Mouse (Mus musculus) ES-E14 (cell line): Measurements from ENCODE around the gene Aplp1. TPM values are rescaled to one million over a fixed set of nuclear protein-coding genes. Genes with fewer than 3 reads are reported as not detected.
A peak's percentile ranks its signal among the peaks of the same experiment; 100 is the strongest.

ENCODE experiments used
- DNase-seq: peaks from one replicate; pipeline ENCODE4 v3.0.0-alpha.2; 2013; ENCODE audit warnings: low read depth, low spot score
- H3K27ac ChIP-seq: 2 replicates; pipeline ENCODE4 v1.5.1; 2012; ENCODE audit warnings: low read depth, mild to moderate bottlenecking, low read length, moderate library complexity, mixed read lengths; ENCODE audit not compliant: poor library complexity, insufficient read depth, severe bottlenecking
- H3K36me3 ChIP-seq: 2 replicates; pipeline ENCODE4 v1.6.1; 2012; ENCODE audit warnings: mild to moderate bottlenecking, low read length, moderate library complexity, mixed read lengths; ENCODE audit not compliant: control insufficient read depth, poor library complexity, insufficient read depth, severe bottlenecking
- H3K4me1 ChIP-seq, 2 experiments: fragments of 150-350 bp in 1 of 2; sonication (generic) in 1 of 2; 2 replicates each; pipeline ENCODE4 v1.6.1; 2012; ENCODE audit warnings: low read length in 2 of 2, mild to moderate bottlenecking in 1 of 2, mixed read lengths in 1 of 2; ENCODE audit not compliant: control insufficient read depth in 2 of 2, insufficient read depth in 2 of 2, poor library complexity in 1 of 2
- H3K4me3 ChIP-seq, 2 experiments: fragments of 150-350 bp in 1 of 2; sonication (generic) in 1 of 2; 2 replicates each; pipeline ENCODE4 v1.5.1; 2012; ENCODE audit warnings: low read length in 2 of 2, low read depth in 1 of 2, mild to moderate bottlenecking in 1 of 2, mixed read lengths in 1 of 2; ENCODE audit not compliant: insufficient read depth in 1 of 2, poor library complexity in 1 of 2, severe bottlenecking in 1 of 2
- H3K9ac ChIP-seq: 2 replicates; pipeline ENCODE4 v1.6.1; 2012; ENCODE audit warnings: low read depth, mild to moderate bottlenecking, low read length, mixed read lengths; ENCODE audit not compliant: poor library complexity, insufficient read depth, severe bottlenecking
- H3K9me3 ChIP-seq: fragments of 150-350 bp; sonication (generic); 2 replicates; pipeline ENCODE4 v1.6.1; 2012; ENCODE audit warnings: low read depth, mild to moderate bottlenecking, low read length; ENCODE audit not compliant: control insufficient read depth, insufficient read depth
- CHD2 ChIP-seq: IDR thresholded peaks from 2 replicates; pipeline ENCODE4 v1.6.1; 2014; ENCODE audit warnings: mild to moderate bottlenecking, low read depth, low read length, inconsistent platforms
- HCFC1 ChIP-seq: IDR thresholded peaks from 2 replicates; pipeline ENCODE4 v1.6.1; 2012; ENCODE audit warnings: low read length, inconsistent platforms, borderline replicate concordance; ENCODE audit not compliant: insufficient read depth
- MAFK ChIP-seq: IDR thresholded peaks from 2 replicates; pipeline ENCODE4 v1.6.1; 2014; ENCODE audit warnings: mild to moderate bottlenecking, low read depth, low read length, inconsistent platforms; ENCODE audit not compliant: insufficient read depth
- ZC3H11A ChIP-seq: IDR thresholded peaks from 2 replicates; pipeline ENCODE4 v1.6.1; 2012; ENCODE audit warnings: low read depth, mild to moderate bottlenecking, inconsistent platforms, low read length, borderline replicate concordance
- ZNF384 ChIP-seq: IDR thresholded peaks from 2 replicates; pipeline ENCODE4 v1.6.1; 2012; ENCODE audit warnings: low read depth, low read length, inconsistent platforms
- in situ Hi-C, 2 experiments: fragments of 600-800 bp; cut with MboI; formaldehyde crosslinking; loops; one replicate each; pipeline ENCODE4 v1.15.1; 2025; ENCODE audit warnings: low sequenced_read_pairs in 2 of 2, inconsistent platforms in 1 of 2; ENCODE audit not compliant: unreplicated experiment in 2 of 2
- total RNA-seq: library from RNA; depleted of rRNA; stranded (reverse); fragments of 300-350 nt; gene quantifications from 2 replicates; pipeline ENCODE4 v1.2.3, GENCODE M21; 2012

Aplp1 gene
- total RNA-seq, 1 experiment = 36.9 TPM

DNA sequence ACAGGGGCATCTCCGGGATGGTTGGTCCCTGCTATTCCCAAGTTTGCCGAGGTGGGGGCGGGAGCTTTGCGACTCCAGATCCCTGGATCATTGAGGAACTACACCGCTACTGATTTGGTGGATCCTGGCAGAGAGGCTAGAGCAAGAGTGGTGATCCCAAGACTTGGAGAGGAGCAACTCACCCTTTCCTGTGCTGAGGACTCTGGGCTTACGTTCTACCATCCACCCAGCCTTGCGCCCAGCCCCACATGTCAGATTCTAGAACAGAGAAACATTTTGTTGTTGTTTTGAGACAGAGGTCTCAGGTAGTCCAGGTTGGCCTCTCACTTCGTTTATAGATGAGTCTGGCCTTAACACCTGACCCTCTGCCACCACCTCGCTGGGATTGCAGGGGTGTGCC, 22.8 kb downstream of the Aplp1 start:
- no peak for DNase-seq
- H3K4me1 ChIP-seq = peaks cover 0 to 4% of the 10 kb centered on the region in 2 experiments; a peak in 1 of 4 replicates
- no peak overlapping the region for H3K27ac ChIP-seq
- no peak for TF ChIP-seq HCFC1
- no peak for TF ChIP-seq ZNF384
- no peak for TF ChIP-seq CHD2
- no peak for TF ChIP-seq MAFK
- no peak for TF ChIP-seq ZC3H11A
- peak overlapping the region; percentile 74 for H3K9ac ChIP-seq
- peaks cover 32% of the 10 kb centered on the region for H3K36me3 ChIP-seq
- in situ Hi-C loops = no loop called here
- H3K4me3 ChIP-seq = peak overlapping the region; percentile 79 to 86
- H3K9me3 ChIP-seq = no peaks in the 10 kb centered on the region

DNA sequence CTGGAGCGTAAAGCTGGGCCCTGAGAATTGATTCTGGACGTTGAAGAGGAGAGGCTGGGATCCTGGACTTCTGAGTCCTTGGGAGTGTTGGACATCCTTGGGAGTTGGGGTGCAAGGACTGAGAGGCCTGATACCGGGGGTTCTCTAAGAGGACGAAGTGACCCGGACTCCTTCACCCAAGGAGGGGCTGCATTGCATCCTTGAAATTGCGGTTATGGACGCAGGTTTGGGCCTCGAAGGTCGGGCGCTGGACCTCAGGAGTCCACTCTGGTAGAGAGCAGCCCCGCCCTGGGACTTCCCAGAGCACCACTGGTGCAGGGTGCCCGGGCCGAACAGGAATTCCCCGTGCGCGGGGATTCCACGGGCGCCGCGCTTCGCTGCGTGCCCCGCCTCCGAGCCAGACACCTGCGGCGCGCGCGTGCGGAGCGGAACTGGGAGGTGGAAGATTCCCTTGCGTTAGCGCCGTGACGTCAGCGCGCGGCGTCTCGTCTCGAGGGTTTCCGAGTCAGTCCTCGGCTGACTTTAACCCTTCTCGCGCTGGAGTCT, 23.4 kb downstream of the Aplp1 start:
- peak; percentile 86 for DNase-seq
- peaks cover 27% of the 10 kb centered on the region for H3K36me3 ChIP-seq
- H3K4me3 ChIP-seq = peak overlapping the region; percentile 79 to 86
- H3K9ac ChIP-seq = peak overlapping the region; percentile 74
- in situ Hi-C loops = no loop called here
- H3K9me3 ChIP-seq = no peaks in the 10 kb centered on the region
- peaks cover 0 to 4% of the 10 kb centered on the region in 2 experiments; a peak in 1 of 4 replicates for H3K4me1 ChIP-seq
- TF ChIP-seq ZNF384 = no peak
- TF ChIP-seq MAFK = no peak
- no peak for TF ChIP-seq HCFC1
- TF ChIP-seq ZC3H11A = no peak
- no peak for TF ChIP-seq CHD2
- H3K27ac ChIP-seq = peak overlapping the region; percentile 11; the same call in 1 of the 2 replicates

DNA sequence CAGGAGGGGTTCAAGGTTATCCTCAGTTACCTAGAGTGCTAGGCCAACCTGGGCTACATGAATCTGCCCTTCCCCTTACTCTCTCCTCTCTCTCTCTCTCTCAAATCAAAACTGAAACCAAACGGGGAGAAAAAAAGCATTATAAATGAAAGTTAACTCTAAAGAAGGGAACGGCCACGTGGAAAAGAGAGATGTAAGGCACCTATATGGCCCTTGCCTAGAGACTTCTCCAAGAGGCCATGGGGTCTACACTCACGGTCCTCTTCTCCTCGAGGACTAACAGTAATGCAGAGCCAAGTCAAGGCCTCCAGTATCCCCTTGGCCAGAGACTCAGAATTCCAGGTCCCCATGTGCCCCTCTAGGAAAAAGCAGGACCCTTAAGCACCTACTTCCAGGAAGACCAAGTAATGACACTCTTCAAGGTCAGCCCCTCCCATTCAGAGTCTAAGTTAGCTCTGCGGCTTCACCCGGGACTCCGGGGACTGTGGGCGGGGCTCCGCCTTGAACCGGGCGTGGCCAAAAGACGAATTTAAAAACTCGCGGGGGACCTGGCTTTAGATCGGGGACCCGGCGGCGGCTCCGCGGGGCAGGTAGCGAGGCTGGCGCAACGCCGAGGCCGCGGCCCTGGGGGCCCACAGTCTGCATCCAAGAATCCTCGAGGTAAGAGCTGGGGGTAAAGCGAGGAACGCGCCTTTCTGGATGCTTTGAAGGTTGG, 24.0 kb downstream of the Aplp1 start, which contains the start of gene Nfkbid:
Gene Nfkbid, plus strand, starts transcription at position 558 of the 715 bp plus-strand sequence.
- no peak for TF ChIP-seq ZC3H11A
- no peak for TF ChIP-seq HCFC1
- no peak for TF ChIP-seq ZNF384
- TF ChIP-seq MAFK = no peak
- TF ChIP-seq CHD2 = no peak
- Histone ChIP-seq H3K9ac (peak within 1 kb of the TSS; percentile 74), H3K36me3 (peaks cover 23% of the 10 kb centered on the region), H3K4me1 (peaks cover 0 to 4% of the 10 kb centered on the region in 2 experiments; a peak in 1 of 4 replicates), H3K9me3 (no peaks in the 10 kb centered on the region), H3K27ac (peak within 1 kb of the TSS; percentile 11; the same call in 1 of the 2 replicates), H3K4me3 (peak within 1 kb of the TSS; percentile 79 to 86)
- in situ Hi-C loops = no loop called here
- peak; percentile 70 for DNase-seq

DNA sequence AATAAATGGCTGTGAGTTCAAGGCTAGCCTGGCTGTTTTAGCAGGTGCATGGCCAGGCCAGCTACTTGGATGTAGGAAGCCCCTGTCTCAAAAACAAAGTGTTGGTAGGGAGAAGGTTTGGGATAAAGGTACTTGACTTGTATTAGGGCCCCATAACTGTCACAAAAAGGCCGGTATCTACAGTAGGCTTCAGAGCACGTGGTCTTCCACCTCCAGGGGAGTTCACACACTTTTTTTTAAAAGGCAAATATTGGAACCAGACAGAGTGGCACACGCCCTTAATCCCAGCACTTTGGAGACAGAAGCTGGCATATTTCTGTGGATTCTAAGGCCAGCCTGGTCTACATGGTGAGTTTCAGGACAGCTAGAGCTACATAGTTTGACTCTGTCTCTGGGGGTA, 24.7 kb downstream of the Aplp1 start:
- H3K4me3 ChIP-seq = no peak overlapping the region
- H3K27ac ChIP-seq = no peak overlapping the region
- TF ChIP-seq ZNF384 (no peak), ZC3H11A (no peak), MAFK (no peak), CHD2 (no peak), HCFC1 (no peak)
- H3K4me1 ChIP-seq = peaks cover 0 to 4% of the 10 kb centered on the region in 2 experiments; a peak in 1 of 4 replicates
- H3K9ac ChIP-seq = no peak overlapping the region
- H3K9me3 ChIP-seq = no peaks in the 10 kb centered on the region
- DNase-seq = no peak
- peaks cover 18% of the 10 kb centered on the region for H3K36me3 ChIP-seq
- in situ Hi-C loops = no loop called here
